Mouse (Mus musculus) liver, postnatal 0 days (tissue): Measurements from ENCODE around the gene Eef1akmt2.

ENCODE experiments used
- CTCF ChIP-seq: sonication (generic); IDR thresholded peaks from 2 replicates; pipeline ENCODE4 v1.5.1; 2016; ENCODE audit warnings: antibody characterized with exemption, low read depth
- EP300 ChIP-seq: IDR thresholded peaks from 2 replicates; pipeline ENCODE4 v1.6.1; 2016; ENCODE audit warnings: antibody characterized with exemption, low read depth, mild to moderate bottlenecking

- no peak for TF ChIP-seq CTCF
- TF ChIP-seq EP300 = no peak
These were observed 48.0 kb downstream of the Eef1akmt2 start for GRCm38 (mm10) chr7:132804461-132804860.
